Mouse (Mus musculus) bone marrow macrophage, adult 2 months (primary cell): ENCODE measurements at regions not wholly inside any gene's neighbourhood (a gene's known extent, or its start where the extent isn't known, plus 50 kb on each side); places are given as distances from the start of the nearest gene placed in this dataset.

Source experiments
- H3K27ac ChIP-seq: 2 replicates; pipeline ENCODE4 v1.5.1; 2012; ENCODE audit warnings: low read depth, low read length; ENCODE audit not compliant: insufficient read depth
- H3K4me1 ChIP-seq: 2 replicates; pipeline ENCODE4 v1.6.1; 2012; ENCODE audit warnings: low read length; ENCODE audit not compliant: control insufficient read depth, insufficient read depth
- H3K4me3 ChIP-seq: 2 replicates; pipeline ENCODE4 v1.5.1; 2012; ENCODE audit warnings: mild to moderate bottlenecking, low read length, moderate library complexity; ENCODE audit not compliant: insufficient read depth
- CTCF ChIP-seq: IDR thresholded peaks from 2 replicates; pipeline ENCODE4 v1.5.1; 2012; ENCODE audit warnings: low read depth, mild to moderate bottlenecking, low read length, moderate library complexity
- POLR2A ChIP-seq: IDR thresholded peaks from 2 replicates; pipeline ENCODE4 v1.6.1; 2012; ENCODE audit warnings: mild to moderate bottlenecking, low read depth, low read length, borderline replicate concordance

GRCm38 (mm10) chr12:106618684-106619083, 608.7 kb downstream of the Vrk1 start:
- Histone ChIP-seq H3K27ac (no peak overlapping the region), H3K4me3 (no peak overlapping the region), H3K4me1 (no peaks in the 10 kb centered on the region)
- TF ChIP-seq CTCF, result no peak
- no peak for TF ChIP-seq POLR2A

GRCm38 (mm10) chr12:106626786-106627185, 616.8 kb downstream of the Vrk1 start:
- Histone ChIP-seq H3K27ac (no peak overlapping the region), H3K4me1 (no peaks in the 10 kb centered on the region), H3K4me3 (no peak overlapping the region)
- TF ChIP-seq POLR2A (no peak), CTCF (no peak)

DNA sequence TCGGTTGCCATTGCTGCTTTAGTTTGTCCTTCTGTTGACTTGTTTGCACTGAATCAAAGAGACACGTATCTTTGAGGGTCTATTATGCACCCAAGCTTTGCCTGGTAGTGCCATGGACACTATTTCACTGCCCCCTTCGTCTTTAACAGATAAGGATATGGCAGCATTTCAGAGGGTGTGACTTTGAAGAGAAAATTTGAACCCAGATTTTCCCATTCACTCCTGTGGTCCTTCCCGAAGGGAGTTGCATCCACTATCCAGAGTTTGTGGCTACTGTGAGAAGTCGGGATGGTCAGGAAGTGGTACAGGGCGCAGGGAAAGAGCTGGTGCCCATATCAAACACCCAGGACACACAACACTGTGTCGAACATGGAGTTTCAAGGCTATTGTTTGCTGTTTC, 622.5 kb downstream of the Vrk1 start:
- Histone ChIP-seq H3K4me1 (no peaks in the 10 kb centered on the region), H3K27ac (no peak overlapping the region), H3K4me3 (no peak overlapping the region)
- TF ChIP-seq CTCF, result no peak
- TF ChIP-seq POLR2A, result no peak

- H3K4me3 ChIP-seq, result no peak overlapping the region
- no peaks in the 10 kb centered on the region for H3K4me1 ChIP-seq
- no peak for TF ChIP-seq POLR2A
- TF ChIP-seq CTCF, result no peak
- no peak overlapping the region for H3K27ac ChIP-seq
Measured at GRCm38 (mm10) chr12:106633096-106633495, 623.1 kb downstream of the Vrk1 start.

- H3K4me3 ChIP-seq, result no peak overlapping the region
Measured at GRCm38 (mm10) chr12:106658317-106658716, 648.3 kb downstream of the Vrk1 start.

GRCm38 (mm10) chr12:106673232-106673766, 663.3 kb downstream of the Vrk1 start:
- Histone ChIP-seq H3K4me1 (no peaks in the 10 kb centered on the region), H3K4me3 (no peak overlapping the region), H3K27ac (no peak overlapping the region)
- TF ChIP-seq CTCF (no peak), POLR2A (no peak)

More at GRCm38 (mm10) chr12:106658317-106658716, 648.3 kb downstream of the Vrk1 start:
- Histone ChIP-seq H3K27ac (no peak overlapping the region), H3K4me1 (no peaks in the 10 kb centered on the region)
- TF ChIP-seq POLR2A (no peak), CTCF (no peak)

DNA sequence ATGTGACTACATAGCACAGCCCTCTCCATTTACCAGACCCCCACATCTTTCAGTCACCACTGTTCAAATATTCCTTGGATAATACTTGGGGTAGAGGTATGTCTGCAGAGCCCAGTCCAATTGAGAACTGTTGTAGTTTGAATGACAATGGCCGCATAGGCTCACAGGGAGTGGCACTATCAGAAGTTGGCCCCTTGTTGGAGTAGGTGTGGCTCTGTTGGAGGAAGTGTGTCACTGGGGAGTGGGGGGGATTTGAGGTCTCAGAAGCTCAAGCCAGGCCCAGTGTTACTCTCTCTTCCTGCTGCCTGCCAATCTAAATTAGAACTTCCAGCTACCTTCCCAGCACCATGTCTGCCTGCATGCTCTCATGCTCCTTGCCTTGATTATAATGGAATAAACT, 664.7 kb downstream of the Vrk1 start:
- no peak overlapping the region for H3K27ac ChIP-seq
- H3K4me1 ChIP-seq, result no peaks in the 10 kb centered on the region
- TF ChIP-seq CTCF (no peak), POLR2A (no peak)
- H3K4me3 ChIP-seq, result no peak overlapping the region

DNA sequence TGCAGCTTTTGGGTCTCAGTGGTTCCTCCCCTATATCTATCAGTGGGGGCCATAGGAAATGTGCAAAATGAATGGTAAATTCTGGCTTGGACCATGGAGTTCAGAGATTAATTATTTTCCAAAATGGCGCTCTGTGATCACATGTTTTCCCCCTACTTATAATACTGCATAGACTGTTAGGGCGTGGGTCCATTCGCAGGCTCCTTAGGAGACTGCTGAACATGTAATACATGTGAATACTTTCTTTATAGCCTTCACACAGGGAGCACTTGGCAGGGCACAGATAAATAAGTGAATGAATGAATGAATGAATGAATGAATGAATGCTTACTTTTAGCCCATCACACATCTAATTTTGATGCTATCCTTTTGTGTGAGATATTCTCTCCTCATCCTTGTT, 666.1 kb downstream of the Vrk1 start:
- H3K4me1 ChIP-seq, result no peaks in the 10 kb centered on the region
- TF ChIP-seq CTCF (no peak), POLR2A (no peak)
- no peak overlapping the region for H3K4me3 ChIP-seq
- no peak overlapping the region for H3K27ac ChIP-seq

DNA sequence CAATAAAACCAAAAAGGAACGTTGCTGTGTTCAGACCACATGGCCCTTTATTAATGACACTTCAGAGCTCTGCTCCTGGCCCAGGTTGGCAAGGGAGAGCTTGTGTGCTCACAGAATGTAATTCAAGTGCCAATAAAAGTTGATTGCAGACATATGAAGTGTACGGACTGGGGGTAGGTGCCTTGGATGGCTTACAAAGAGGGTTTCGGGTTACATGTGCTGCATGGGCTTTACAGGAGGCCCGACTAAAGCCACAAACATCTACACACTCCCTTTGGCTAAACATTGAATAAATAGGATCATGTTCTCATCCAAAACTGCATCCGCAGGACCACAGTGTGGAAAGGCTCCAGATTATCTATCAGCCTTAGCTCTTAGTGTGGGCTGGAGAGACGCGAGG, 666.5 kb downstream of the Vrk1 start:
- Histone ChIP-seq H3K27ac (no peak overlapping the region), H3K4me3 (no peak overlapping the region), H3K4me1 (no peaks in the 10 kb centered on the region)
- no peak for TF ChIP-seq CTCF
- no peak for TF ChIP-seq POLR2A

DNA sequence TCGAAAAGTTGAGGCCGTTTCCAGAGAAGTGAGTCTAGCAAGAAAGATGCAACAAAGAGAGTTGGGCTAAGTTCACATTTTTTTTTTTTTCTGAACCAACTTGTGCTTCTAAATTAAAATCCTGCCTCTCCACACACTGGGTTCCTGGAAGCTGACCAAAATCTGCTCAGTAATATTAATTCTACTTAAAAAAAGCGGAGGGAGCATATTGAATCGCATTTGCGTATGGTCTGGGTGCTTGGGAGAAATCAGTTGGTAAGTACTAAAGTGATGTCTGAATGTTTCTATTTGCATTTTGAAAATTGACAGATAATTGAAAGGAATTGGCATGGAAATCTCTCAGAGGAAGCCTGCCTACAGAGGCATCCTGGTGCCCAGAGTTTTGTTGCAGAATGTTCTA, 676.0 kb downstream of the Vrk1 start:
- no peaks in the 10 kb centered on the region for H3K4me1 ChIP-seq
- no peak overlapping the region for H3K27ac ChIP-seq
- TF ChIP-seq POLR2A (no peak), CTCF (no peak)
- no peak overlapping the region for H3K4me3 ChIP-seq

GRCm38 (mm10) chr12:106687751-106688150, 677.7 kb downstream of the Vrk1 start:
- H3K4me3 ChIP-seq, result no peak overlapping the region
- TF ChIP-seq CTCF (no peak), POLR2A (no peak)
- H3K27ac ChIP-seq, result no peak overlapping the region
- H3K4me1 ChIP-seq, result no peaks in the 10 kb centered on the region
